Mouse (Mus musculus): Measurements from ENCODE around the gene AY761185.

AY761185 gene

GRCm38 (mm10) chr8:20944610-20945009 lies at the start of gene AY761185:
Gene AY761185, minus strand, starts transcription at chr8:20944710.
- DNase-seq (ENCODE audit: low read depth, low spot score) = no peak

GRCm38 (mm10) chr8:20994042-20994441 lies 49.5 kb upstream of the AY761185 start:
- DNase-seq (ENCODE audit: low read depth, low spot score) = peak; percentile 51

- DNase-seq (ENCODE audit: low read depth, low spot score) = no peak
Measured at GRCm38 (mm10) chr8:20979846-20980245, 35.3 kb upstream of the AY761185 start.

DNA sequence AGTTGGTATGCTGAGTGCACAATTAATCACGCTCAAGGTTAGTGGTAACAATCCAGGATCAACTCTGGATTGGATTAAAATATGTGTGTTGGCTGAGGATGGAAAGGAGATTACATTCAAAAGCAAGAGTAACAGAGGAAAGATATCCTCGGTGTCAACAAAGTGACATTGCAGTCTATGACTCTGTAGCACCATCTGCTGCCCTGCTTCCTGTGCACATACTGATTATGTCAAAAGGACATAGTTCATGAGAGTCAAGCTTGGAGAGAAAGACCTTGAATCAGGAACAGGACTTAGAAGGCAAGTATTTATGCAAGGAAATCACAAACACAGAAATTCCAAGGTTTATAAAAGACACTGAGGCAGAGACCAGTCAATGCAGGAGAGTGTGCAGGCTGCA lies 20.0 kb upstream of the AY761185 start:
- DNase-seq (ENCODE audit: low read depth, low spot score) = no peak

- no peak for DNase-seq (ENCODE audit: low read depth, low spot score)
Measured at GRCm38 (mm10) chr8:20921971-20922370, 22.5 kb downstream of the AY761185 start, which contains the start of gene Gm6040. Gene Gm6040, minus strand, starts transcription at chr8:20922071.

GRCm38 (mm10) chr8:20912288-20912687 lies 32.2 kb downstream of the AY761185 start:
- no peak for DNase-seq (ENCODE audit: low read depth, low spot score)

DNA sequence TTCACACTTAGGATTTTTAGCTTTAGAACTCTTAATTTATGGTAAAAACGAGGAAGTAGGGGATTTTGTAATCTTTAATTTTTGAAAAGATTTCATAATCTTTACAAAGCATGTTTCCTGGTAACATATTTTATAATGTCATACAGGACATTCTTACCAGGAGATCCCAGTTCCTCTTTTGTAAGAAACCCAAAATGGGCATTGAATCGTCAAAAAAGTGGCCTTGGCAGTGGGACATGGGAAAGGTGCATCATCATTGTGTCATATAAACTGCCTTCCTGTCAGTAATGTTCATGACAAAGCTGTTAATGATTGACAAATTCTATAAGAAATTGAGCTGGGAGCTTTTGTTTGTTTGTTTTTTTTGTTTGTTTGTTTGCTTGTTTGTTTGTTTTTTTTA lies 36.3 kb downstream of the AY761185 start:
- DNase-seq (ENCODE audit: low read depth, low spot score) = no peak

DNA sequence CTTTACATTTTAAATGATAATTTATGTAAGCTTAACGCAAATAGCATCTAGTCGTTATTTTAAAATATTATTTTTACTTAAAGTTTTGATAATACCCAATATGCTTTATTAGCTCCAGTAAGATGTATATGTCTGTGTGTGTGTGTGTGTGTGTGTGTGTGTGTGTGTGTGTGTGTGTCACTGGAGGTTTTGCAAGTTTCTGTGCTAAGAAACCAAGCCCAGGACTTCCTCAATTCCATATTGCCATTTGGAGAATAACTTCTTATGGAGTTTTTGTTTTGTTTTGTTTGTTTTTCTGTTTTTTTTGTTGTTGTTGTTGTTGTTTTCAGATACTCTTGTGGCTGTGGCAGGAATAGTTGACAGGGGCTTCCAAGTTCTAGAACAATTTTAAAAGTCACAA lies 37.4 kb downstream of the AY761185 start:
- no peak for DNase-seq (ENCODE audit: low read depth, low spot score)

DNA sequence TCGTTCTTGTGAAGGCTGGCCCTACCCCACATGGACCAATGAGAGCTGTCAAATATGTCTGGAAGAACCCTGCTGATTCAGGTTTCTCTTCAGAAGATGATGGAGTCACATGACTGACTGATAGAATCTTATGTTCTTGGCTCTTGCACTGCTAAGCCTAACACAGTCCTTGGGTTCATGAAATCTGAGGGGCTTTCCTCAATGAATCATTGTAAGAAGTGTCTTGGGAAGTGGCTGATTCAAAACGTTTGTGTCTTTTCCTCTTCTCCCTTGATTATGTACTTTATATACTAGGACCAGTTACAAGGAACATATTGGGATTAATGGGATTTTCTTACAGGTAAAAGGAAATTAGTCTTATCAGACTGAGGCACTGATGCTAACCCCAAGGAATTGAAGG lies 42.0 kb downstream of the AY761185 start, which contains the start of gene Gm15056:
TSS of gene Gm15056 (minus strand) at position 101 of the 400 bp plus-strand sequence.
- no peak for DNase-seq (ENCODE audit: low read depth, low spot score)

All from forelimb bud, embryonic 11.5 days (tissue).